Mouse (Mus musculus): ENCODE results near the gene Trmt1. TPM values are rescaled to one million over a fixed set of nuclear protein-coding genes. Genes with fewer than 3 reads are reported as not detected.

Trmt1 gene
- polyA plus RNA-seq, 1 experiment from 2014 or later = 73.8 TPM

DNA sequence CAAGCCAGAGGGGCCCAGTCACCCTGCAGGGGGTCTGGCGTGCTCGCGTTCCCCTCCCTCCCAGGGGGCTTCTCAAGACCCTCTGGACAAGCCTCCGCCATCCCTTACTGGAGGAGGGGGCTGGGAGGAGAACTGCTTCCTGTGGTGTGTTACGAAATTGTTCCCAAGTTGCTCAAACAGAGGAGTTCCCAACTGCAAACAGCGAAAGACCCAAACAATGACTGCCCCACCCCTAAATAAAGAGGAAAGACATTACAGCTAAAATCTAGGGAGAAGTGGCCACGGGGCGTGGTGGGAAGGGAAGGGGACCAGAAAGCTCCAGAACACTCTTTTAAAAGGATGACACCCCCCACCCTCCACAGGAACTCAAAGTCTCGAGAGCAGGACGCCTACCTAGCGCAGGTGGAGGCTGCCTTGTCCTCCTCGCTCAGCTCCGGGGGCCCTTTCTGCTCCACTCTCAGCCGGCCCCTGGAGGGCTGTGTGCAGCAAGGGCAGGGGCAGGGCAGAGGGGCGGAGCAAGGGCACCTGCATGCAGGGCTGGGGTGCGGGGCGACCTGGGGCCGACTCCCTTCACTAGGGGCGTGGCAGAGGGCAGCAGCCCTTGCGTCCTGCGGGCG is 21.3 kb downstream of the Trmt1 start:
- no peak for ATAC-seq (replicated peaks; ENCODE audit: low FRiP score)
- H3K9me3 ChIP-seq (replicated peaks) = no peaks in the 10 kb centered on the region
- H3K27ac ChIP-seq = peak overlapping the region; percentile 60
- peaks cover 75% of the 10 kb centered on the region for H3K4me1 ChIP-seq
- H3K27me3 ChIP-seq = peaks cover 80% of the 10 kb centered on the region
- no peaks in the 10 kb centered on the region for H3K36me3 ChIP-seq
- WGBS = 11% methylated on average over 22 of the region's 22 CpGs
- H3K9ac ChIP-seq = peak overlapping the region; percentile 26; the same call in 1 of the 2 replicates
- peak overlapping the region; percentile 52 for H3K4me2 ChIP-seq
- peak overlapping the region; percentile 32 for H3K4me3 ChIP-seq (replicated peaks)

GRCm38 (mm10) chr8:84708071-84708541 is 22.0 kb downstream of the Trmt1 start:
- WGBS = 14% methylated on average over 15 of the region's 15 CpGs
- H3K27me3 ChIP-seq = peaks cover 76% of the 10 kb centered on the region
- ATAC-seq (replicated peaks; ENCODE audit: low FRiP score) = no peak
- H3K4me2 ChIP-seq = peak overlapping the region; percentile 52
- peaks cover 82% of the 10 kb centered on the region for H3K4me1 ChIP-seq
- H3K36me3 ChIP-seq = no peaks in the 10 kb centered on the region
- H3K4me3 ChIP-seq (replicated peaks) = peak overlapping the region; percentile 32
- peak overlapping the region; percentile 60 for H3K27ac ChIP-seq
- H3K9ac ChIP-seq = 0 out of 2 replicates have a peak overlapping the region, but pooled peaks have one; percentile 14
- no peaks in the 10 kb centered on the region for H3K9me3 ChIP-seq (replicated peaks)

GRCm38 (mm10) chr8:84708774-84709475 is 22.8 kb downstream of the Trmt1 start:
- Histone ChIP-seq H3K9ac (no peak overlapping the region), H3K36me3 (no peaks in the 10 kb centered on the region), H3K4me2 (no peak overlapping the region), H3K9me3 (replicated peaks) (no peaks in the 10 kb centered on the region), H3K4me1 (peaks cover 85% of the 10 kb centered on the region), H3K27me3 (peaks cover 76% of the 10 kb centered on the region), H3K27ac (no peak overlapping the region), H3K4me3 (replicated peaks) (no peak overlapping the region)
- WGBS = 12% methylated on average over 12 of the region's 12 CpGs
- ATAC-seq (replicated peaks; ENCODE audit: low FRiP score) = peak; percentile 41

DNA sequence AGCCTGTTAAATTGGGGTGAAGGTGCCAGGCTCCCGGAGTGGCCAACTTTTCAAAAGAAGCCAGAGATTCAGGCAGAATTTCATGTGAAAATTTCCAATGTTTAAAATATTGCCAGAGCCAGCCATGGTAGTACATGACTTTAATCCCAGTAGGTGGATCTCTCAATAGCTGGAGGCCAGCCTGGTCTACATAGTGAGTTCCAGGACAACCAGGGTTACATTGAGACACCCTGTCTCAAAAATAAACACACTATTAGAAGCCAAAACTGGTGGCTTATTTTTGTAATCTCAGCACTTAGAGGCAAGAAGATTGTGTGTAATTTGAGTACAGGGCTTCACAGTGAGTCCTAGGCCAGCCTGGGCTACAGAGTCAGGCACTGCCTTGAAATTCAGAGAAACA is 23.8 kb downstream of the Trmt1 start:
- no peak overlapping the region for H3K27ac ChIP-seq
- H3K4me3 ChIP-seq (replicated peaks) = no peak overlapping the region
- no peak overlapping the region for H3K9ac ChIP-seq
- no peaks in the 10 kb centered on the region for H3K36me3 ChIP-seq
- no peaks in the 10 kb centered on the region for H3K9me3 ChIP-seq (replicated peaks)
- H3K4me2 ChIP-seq = no peak overlapping the region
- ATAC-seq (replicated peaks; ENCODE audit: low FRiP score) = no peak
- 82% methylated on average over 1 of the region's 1 CpGs for WGBS
- H3K27me3 ChIP-seq = peaks cover 76% of the 10 kb centered on the region
- peaks cover 85% of the 10 kb centered on the region for H3K4me1 ChIP-seq

- no peak overlapping the region for H3K4me2 ChIP-seq
- WGBS = 49% methylated on average over 3 of the region's 3 CpGs
- no peak overlapping the region for H3K4me3 ChIP-seq (replicated peaks)
- peaks cover 73% of the 10 kb centered on the region for H3K27me3 ChIP-seq
- no peaks in the 10 kb centered on the region for H3K9me3 ChIP-seq (replicated peaks)
- H3K27ac ChIP-seq = peak overlapping the region; percentile 90
- peaks cover 83% of the 10 kb centered on the region for H3K4me1 ChIP-seq
- no peaks in the 10 kb centered on the region for H3K36me3 ChIP-seq
- ATAC-seq (replicated peaks; ENCODE audit: low FRiP score) = no peak
- 0 out of 2 replicates have a peak overlapping the region, but pooled peaks have one; percentile 5 for H3K9ac ChIP-seq
These were observed 25.2 kb downstream of the Trmt1 start for GRCm38 (mm10) chr8:84711312-84711711.

DNA sequence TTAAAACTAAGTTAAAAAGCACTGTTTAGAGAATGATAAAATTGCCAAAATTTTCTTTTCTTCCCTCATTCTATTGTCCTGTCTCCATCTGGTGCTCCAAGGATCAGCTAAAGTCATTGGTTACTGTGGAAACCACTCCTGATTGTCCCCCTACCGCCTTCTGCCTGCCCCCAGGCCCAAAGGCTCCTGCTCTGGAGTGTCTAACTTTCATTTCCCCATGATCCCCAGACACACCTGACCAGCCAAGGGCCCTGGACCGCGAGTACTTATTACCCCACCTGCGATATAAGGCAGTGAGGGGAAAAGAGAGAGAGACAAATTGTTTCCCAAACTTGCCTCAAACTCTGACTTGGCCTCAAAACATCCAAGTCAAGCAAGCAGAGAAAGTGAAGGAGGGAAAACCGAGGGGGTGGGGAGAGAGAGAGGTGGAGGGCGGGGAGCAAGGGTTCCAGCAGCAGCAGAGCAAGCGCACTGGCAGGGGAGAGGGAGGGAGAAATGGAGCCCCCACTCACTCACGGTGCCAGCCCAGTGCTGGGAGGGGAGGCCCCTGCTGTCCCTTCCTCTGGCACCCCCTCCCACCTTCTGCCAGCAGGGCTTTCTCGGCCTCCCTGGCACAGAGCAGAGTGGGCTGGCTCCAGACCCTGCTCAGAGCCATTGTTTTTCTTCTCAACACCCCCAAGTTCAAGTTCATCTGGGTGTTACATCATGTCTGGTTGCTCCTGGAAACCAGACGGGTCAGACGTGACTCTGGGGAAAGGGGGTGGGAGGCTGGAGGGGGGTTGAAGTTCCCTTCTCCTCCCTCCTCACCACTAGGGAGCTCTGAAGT is 26.0 kb downstream of the Trmt1 start:
- peak overlapping the region; percentile 38 for H3K4me2 ChIP-seq
- peak overlapping the region; percentile 90 for H3K27ac ChIP-seq
- ATAC-seq (replicated peaks; ENCODE audit: low FRiP score) = peak; percentile 72
- peaks cover 4% of the 10 kb centered on the region; the same call in 1 of the 2 replicates for H3K36me3 ChIP-seq
- no peak overlapping the region for H3K4me3 ChIP-seq (replicated peaks)
- WGBS = 17% methylated on average over 11 of the region's 11 CpGs
- H3K27me3 ChIP-seq = peaks cover 72% of the 10 kb centered on the region
- H3K9me3 ChIP-seq (replicated peaks) = no peaks in the 10 kb centered on the region
- H3K4me1 ChIP-seq = peaks cover 75% of the 10 kb centered on the region
- 0 out of 2 replicates have a peak overlapping the region, but pooled peaks have one; percentile 5 for H3K9ac ChIP-seq

GRCm38 (mm10) chr8:84712759-84713120 is 26.6 kb downstream of the Trmt1 start:
- H3K4me2 ChIP-seq = peak overlapping the region; percentile 12; the same call in 1 of the 2 replicates
- no peak for ATAC-seq (replicated peaks; ENCODE audit: low FRiP score)

GRCm38 (mm10) chr8:84713381-84713780 is 27.3 kb downstream of the Trmt1 start:
- Histone ChIP-seq H3K36me3 (peaks cover 11% of the 10 kb centered on the region; the same call in 1 of the 2 replicates), H3K9me3 (replicated peaks) (no peaks in the 10 kb centered on the region), H3K4me2 (peak overlapping the region; percentile 12; the same call in 1 of the 2 replicates), H3K4me3 (replicated peaks) (no peak overlapping the region), H3K27ac (peak overlapping the region; percentile 90), H3K27me3 (peaks cover 70% of the 10 kb centered on the region), H3K9ac (no peak overlapping the region), H3K4me1 (peaks cover 63% of the 10 kb centered on the region)
- WGBS = 29% methylated on average over 4 of the region's 4 CpGs
- no peak for ATAC-seq (replicated peaks; ENCODE audit: low FRiP score)

More at GRCm38 (mm10) chr8:84712759-84713120, 26.6 kb downstream of the Trmt1 start:
- no peak overlapping the region for H3K4me3 ChIP-seq (replicated peaks)
- peaks cover 72% of the 10 kb centered on the region for H3K27me3 ChIP-seq
- H3K4me1 ChIP-seq = peaks cover 69% of the 10 kb centered on the region
- H3K9ac ChIP-seq = no peak overlapping the region
- 21% methylated on average over 3 of the region's 3 CpGs for WGBS
- H3K27ac ChIP-seq = peak overlapping the region; percentile 90
- H3K9me3 ChIP-seq (replicated peaks) = no peaks in the 10 kb centered on the region
- peaks cover 10% of the 10 kb centered on the region; the same call in 1 of the 2 replicates for H3K36me3 ChIP-seq

- no peak for ATAC-seq (replicated peaks; ENCODE audit: low FRiP score)
- H3K27me3 ChIP-seq = peaks cover 71% of the 10 kb centered on the region
- 63% methylated on average over 4 of the region's 4 CpGs for WGBS
- H3K4me3 ChIP-seq (replicated peaks) = no peak overlapping the region
- no peak overlapping the region for H3K4me2 ChIP-seq
- H3K27ac ChIP-seq = peak overlapping the region; percentile 90
- H3K4me1 ChIP-seq = peaks cover 56% of the 10 kb centered on the region
- H3K9me3 ChIP-seq (replicated peaks) = no peaks in the 10 kb centered on the region
- peaks cover 11% of the 10 kb centered on the region; the same call in 1 of the 2 replicates for H3K36me3 ChIP-seq
- H3K9ac ChIP-seq = no peak overlapping the region
These were observed 28.1 kb downstream of the Trmt1 start for GRCm38 (mm10) chr8:84714161-84714560.

DNA sequence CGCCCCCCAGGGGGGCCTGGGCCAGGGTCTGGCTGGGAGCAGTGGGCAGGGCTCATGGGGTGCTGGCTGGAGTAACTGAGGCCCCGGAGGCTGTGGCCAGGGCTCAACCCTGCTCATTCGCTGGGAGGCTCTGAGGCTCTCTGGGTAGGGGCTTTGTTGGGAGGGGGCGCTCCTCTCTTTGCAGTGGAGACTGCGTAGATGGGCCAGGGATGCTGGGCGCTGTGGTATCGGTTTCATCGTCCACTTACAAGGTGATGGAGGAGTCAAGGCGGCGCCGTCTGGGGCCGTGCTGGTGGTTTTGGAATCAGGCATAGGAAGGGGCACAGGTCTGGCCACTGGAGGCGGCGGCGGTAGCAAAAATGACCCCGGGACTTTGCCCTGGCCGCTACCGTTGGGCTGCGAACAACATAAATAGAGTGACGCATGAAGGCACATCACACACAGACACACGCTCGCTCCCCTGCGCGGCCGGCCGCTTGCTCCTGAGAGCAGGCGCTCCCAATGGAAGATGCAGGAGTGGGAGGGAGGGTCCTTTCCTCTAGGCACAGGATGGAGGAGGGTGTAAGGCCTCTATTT is 29.9 kb downstream of the Trmt1 start:
- Histone ChIP-seq H3K9ac (no peak overlapping the region), H3K27me3 (peaks cover 73% of the 10 kb centered on the region), H3K27ac (no peak overlapping the region), H3K4me1 (peaks cover 48% of the 10 kb centered on the region), H3K36me3 (peaks cover 16% of the 10 kb centered on the region; the same call in 1 of the 2 replicates), H3K4me2 (peak overlapping the region; percentile 22), H3K4me3 (replicated peaks) (0 out of 2 replicates have a peak overlapping the region, but pooled peaks have one; percentile 9), H3K9me3 (replicated peaks) (no peaks in the 10 kb centered on the region)
- ATAC-seq (replicated peaks; ENCODE audit: low FRiP score) = 0 out of 2 replicates have a peak, but pooled peaks have one; percentile 3
- WGBS = 12% methylated on average over 27 of the region's 27 CpGs

- no peak for ATAC-seq (replicated peaks; ENCODE audit: low FRiP score)
- Histone ChIP-seq H3K27ac (no peak overlapping the region), H3K4me3 (replicated peaks) (no peak overlapping the region), H3K9ac (no peak overlapping the region), H3K4me2 (no peak overlapping the region), H3K4me1 (peaks cover 47% of the 10 kb centered on the region), H3K9me3 (replicated peaks) (no peaks in the 10 kb centered on the region), H3K36me3 (peaks cover 16% of the 10 kb centered on the region; the same call in 1 of the 2 replicates), H3K27me3 (peaks cover 69% of the 10 kb centered on the region)
- WGBS = 90% methylated on average over 11 of the region's 11 CpGs
These were observed 30.7 kb downstream of the Trmt1 start for GRCm38 (mm10) chr8:84716790-84717189.
